Comparison of ENCODE assay signal across 8 mouse cellular contexts in genomic region chr7:141264761-141265410, GRCm38 (mm10). TPM values are rescaled to one million over a fixed set of nuclear protein-coding genes. Genes with fewer than 3 reads are reported as not detected.
A peak's percentile ranks its signal among the peaks of the same experiment; 100 is the strongest.
DNase-seq lines count a peak whose midpoint lies in the region; ATAC-seq lines count a peak whose summit lies in the region.

No protein-coding gene starts in this region.

- H3K36me3 ChIP-seq in heart, embryonic 10.5 days = peaks cover 45% of the 10 kb centered on the region
- H3K36me3 ChIP-seq in stomach, embryonic 14.5 days (ENCODE audit: control insufficient read depth, insufficient read depth, low read length) = peaks cover 40% of the 10 kb centered on the region

- H3K27me3 ChIP-seq in heart, embryonic 10.5 days (ENCODE audit: insufficient read depth, poor library complexity, severe bottlenecking) = peaks cover 9% of the 10 kb centered on the region; the same call in 1 of the 2 replicates
- H3K27me3 ChIP-seq in stomach, embryonic 14.5 days (ENCODE audit: control insufficient read depth, insufficient read depth, low read length) = no peaks in the 10 kb centered on the region

- H3K4me1 ChIP-seq in heart, embryonic 10.5 days = peaks cover 20% of the 10 kb centered on the region
- H3K4me1 ChIP-seq in stomach, embryonic 14.5 days (ENCODE audit: control insufficient read depth, insufficient read depth, low read length) = 0 out of 2 replicates have a peak, but pooled peaks cover 2% of the 10 kb centered on the region

- peak overlapping the region; percentile 78; the same call in 1 of the 2 replicates for H3K4me2 ChIP-seq in stomach, embryonic 14.5 days (replicated peaks; ENCODE audit: low read depth, low read length)

- ATAC-seq in megakaryocyte progenitor cell, adult 5-6 weeks (replicated peaks; ENCODE audit: poor library complexity) = peak; percentile 61
- ATAC-seq in stomach, embryonic 14.5 days (ENCODE audit: insufficient number of reproducible peaks, insufficient read depth, low FRiP score, low read depth) = peak; percentile 24; the same call in 1 of the 2 replicates

- 28% methylated on average over 12 of the region's 12 CpGs for WGBS in heart, embryonic 10.5 days
- WGBS in stomach, embryonic 14.5 days = 34% methylated on average over 12 of the region's 12 CpGs

- no peak overlapping the region for H3K9ac ChIP-seq in stomach, embryonic 14.5 days (replicated peaks; ENCODE audit: low read depth, low read length)

- H3K27ac ChIP-seq in heart, embryonic 10.5 days = no peak overlapping the region
- H3K27ac ChIP-seq in stomach, embryonic 14.5 days (ENCODE audit: low read length) = no peak overlapping the region

- peak overlapping the region; percentile 66; the same call in 1 of the 2 replicates for H3K4me3 ChIP-seq in heart, embryonic 10.5 days
- H3K4me3 ChIP-seq in stomach, embryonic 14.5 days (ENCODE audit: low read depth, low read length) = no peak overlapping the region

- H3K9me3 ChIP-seq in heart, embryonic 10.5 days = no peaks in the 10 kb centered on the region
- H3K9me3 ChIP-seq in stomach, embryonic 14.5 days (ENCODE audit: control insufficient read depth, low read depth, low read length) = no peaks in the 10 kb centered on the region

- peak; percentile 40 to 45 for DNase-seq in heart, adult 18-20 months
- DNase-seq in heart, adult 8-10 months (ENCODE audit: low spot score) = no peak
- peak; percentile 53 for DNase-seq in adrenal gland, postnatal 25 days
- DNase-seq in heart, embryonic 10.5 days (ENCODE audit: low spot score) = no peak
- peak; percentile 35 to 66 for DNase-seq in kidney, postnatal 25 days
- no peak for DNase-seq in layer of hippocampus, postnatal 25 days (ENCODE audit: extremely low spot score in 1 of 2, low spot score in 1 of 2)

RNA-seq across cellular contexts. Expression of gene Irf7, which starts 1.4 kb away (rescaled TPM):
- 1 to 10 TPM; 2.3 to 3.1 TPM for total RNA-seq in heart, adult 18-20 months (2021)
- 1 to 10 TPM; 1.7 to 2.4 (median 2.1) TPM for total RNA-seq in heart, adult 8-10 months (2022)
- 7.8 and 10.4 TPM in 2 replicates for total RNA-seq in adrenal gland, postnatal 25 days (2021)
- 0.39 and 0.60 TPM in 2 replicates for polyA plus RNA-seq in heart, embryonic 10.5 days (2016; fragmentation: Nextera tagmentation; extraction: Ambion mirVana)
- 2.4 and 3.0 TPM in 2 replicates for total RNA-seq in megakaryocyte progenitor cell, adult 5-6 weeks (2015)
- 2.9 and 4.7 TPM in 2 replicates for total RNA-seq in megakaryocyte progenitor cell, adult 5-6 weeks (2017)
- polyA plus RNA-seq in stomach, embryonic 14.5 days (2014; fragmentation: Nextera tagmentation; extraction: Ambion mirVana) = 1.4 and 1.6 TPM in 2 replicates
- 1 to 10 TPM in 1 of 2 experiments, under 1 TPM in 1; 0.91 to 1.9 TPM for total RNA-seq in layer of hippocampus, postnatal 25 days (2021)

RNA-seq across cellular contexts. Expression of gene Cdhr5, which starts 11.7 kb away (rescaled TPM):
- total RNA-seq in heart, adult 18-20 months (2021) = not detected
- not detected for total RNA-seq in heart, adult 8-10 months (2022)
- total RNA-seq in adrenal gland, postnatal 25 days (2021) = 14.4 and 16.5 TPM in 2 replicates
- polyA plus RNA-seq in heart, embryonic 10.5 days (2016; fragmentation: Nextera tagmentation; extraction: Ambion mirVana) = not detected in 2 replicates
- total RNA-seq in megakaryocyte progenitor cell, adult 5-6 weeks (2015) = not detected in 2 replicates
- not detected in 2 replicates for total RNA-seq in megakaryocyte progenitor cell, adult 5-6 weeks (2017)
- polyA plus RNA-seq in stomach, embryonic 14.5 days (2014; fragmentation: Nextera tagmentation; extraction: Ambion mirVana) = 1.6 and 1.7 TPM in 2 replicates
- not detected for total RNA-seq in layer of hippocampus, postnatal 25 days (2021)

RNA-seq across cellular contexts. Expression of gene Sct, which starts 14.0 kb away (rescaled TPM):
- not detected for total RNA-seq in heart, adult 18-20 months (2021)
- total RNA-seq in heart, adult 8-10 months (2022) = not detected
- total RNA-seq in adrenal gland, postnatal 25 days (2021) = not detected in 2 replicates
- 1.7 and 5.0 TPM in 2 replicates for polyA plus RNA-seq in heart, embryonic 10.5 days (2016; fragmentation: Nextera tagmentation; extraction: Ambion mirVana)
- total RNA-seq in megakaryocyte progenitor cell, adult 5-6 weeks (2015) = not detected in 2 replicates
- not detected in 2 replicates for total RNA-seq in megakaryocyte progenitor cell, adult 5-6 weeks (2017)
- polyA plus RNA-seq in stomach, embryonic 14.5 days (2014; fragmentation: Nextera tagmentation; extraction: Ambion mirVana) = 9.1 and 10.5 TPM in 2 replicates
- not detected for total RNA-seq in layer of hippocampus, postnatal 25 days (2021)

RNA-seq across cellular contexts. Expression of gene Drd4, which starts 26.9 kb away (rescaled TPM):
- total RNA-seq in heart, adult 18-20 months (2021) = not detected
- not detected for total RNA-seq in heart, adult 8-10 months (2022)
- not detected in 2 replicates for total RNA-seq in adrenal gland, postnatal 25 days (2021)
- polyA plus RNA-seq in heart, embryonic 10.5 days (2016; fragmentation: Nextera tagmentation; extraction: Ambion mirVana) = 0.13 TPM in 1 of 2 replicates, not detected in the other
- not detected in 2 replicates for total RNA-seq in megakaryocyte progenitor cell, adult 5-6 weeks (2015)
- not detected in 2 replicates for total RNA-seq in megakaryocyte progenitor cell, adult 5-6 weeks (2017)
- 0.20 and 0.35 TPM in 2 replicates for polyA plus RNA-seq in stomach, embryonic 14.5 days (2014; fragmentation: Nextera tagmentation; extraction: Ambion mirVana)
- total RNA-seq in layer of hippocampus, postnatal 25 days (2021) = under 1 TPM in 1 of 2 experiments, not detected in 1; 0.12 TPM

RNA-seq across cellular contexts. Expression of gene Phrf1, which starts 36.3 kb away (rescaled TPM):
- total RNA-seq in heart, adult 18-20 months (2021) = 10 to 100 TPM; 33.7 to 34.8 TPM
- total RNA-seq in heart, adult 8-10 months (2022) = 10 to 100 TPM; 26.2 to 38.2 (median 31.9) TPM
- 83.3 and 83.9 TPM in 2 replicates for total RNA-seq in adrenal gland, postnatal 25 days (2021)
- polyA plus RNA-seq in heart, embryonic 10.5 days (2016; fragmentation: Nextera tagmentation; extraction: Ambion mirVana) = 73.5 and 84.7 TPM in 2 replicates
- total RNA-seq in megakaryocyte progenitor cell, adult 5-6 weeks (2015) = 51.0 and 53.0 TPM in 2 replicates
- total RNA-seq in megakaryocyte progenitor cell, adult 5-6 weeks (2017) = 60.4 and 62.2 TPM in 2 replicates
- 69.0 and 72.1 TPM in 2 replicates for polyA plus RNA-seq in stomach, embryonic 14.5 days (2014; fragmentation: Nextera tagmentation; extraction: Ambion mirVana)
- 10 to 100 TPM; 67.1 to 71.1 TPM for total RNA-seq in layer of hippocampus, postnatal 25 days (2021)

Comparison
In these comparisons a context has a peak if more than half of its experiments do, and no peak if none do; other contexts are left out.
1. DNase-seq: peak in heart, adult 18-20 months (2 of 2), adrenal gland, postnatal 25 days (single experiment) and kidney, postnatal 25 days (2 of 2); none in heart, adult 8-10 months (single experiment), heart, embryonic 10.5 days (single experiment) and layer of hippocampus, postnatal 25 days (0 of 2).
2. RNA of gene Cdhr5, which starts 11.7 kb away (total RNA-seq): 14.4 to 16.5 TPM in adrenal gland, postnatal 25 days; not detected in heart, adult 18-20 months, not detected in heart, adult 8-10 months, not detected in megakaryocyte progenitor cell, adult 5-6 weeks and not detected in layer of hippocampus, postnatal 25 days; every median in the first group is over 10 times any median in the second.